Mouse (Mus musculus) myocyte (in vitro differentiated cells): ENCODE measurements around the gene Ndufa7.

Source experiments
- CEBPB ChIP-seq: IDR thresholded peaks from 2 replicates; pipeline ENCODE4 v1.6.1; 2011; ENCODE audit warnings: mild to moderate bottlenecking, moderate library complexity; ENCODE audit not compliant: poor library complexity, insufficient read depth, severe bottlenecking
- E2F4 ChIP-seq: IDR thresholded peaks from one replicate; pipeline ENCODE4 v1.6.1; 2011; ENCODE audit warnings: mild to moderate bottlenecking, control low read depth, moderate library complexity; ENCODE audit not compliant: insufficient read depth
- MAX ChIP-seq: IDR thresholded peaks from one replicate; pipeline ENCODE4 v1.6.1; 2011; ENCODE audit warnings: low read depth, mild to moderate bottlenecking, control low read depth
- POLR2A ChIP-seq: IDR thresholded peaks from one replicate; pipeline ENCODE4 v1.6.1; 2011; ENCODE audit warnings: low read depth, mild to moderate bottlenecking, control low read depth, moderate library complexity; ENCODE audit not compliant: insufficient read length
- TCF12 ChIP-seq: IDR thresholded peaks from one replicate; pipeline ENCODE4 v1.6.1; 2011; ENCODE audit warnings: mild to moderate bottlenecking, control low read depth; ENCODE audit not compliant: poor library complexity, insufficient read depth, severe bottlenecking
- USF1 ChIP-seq: IDR thresholded peaks from one replicate; pipeline ENCODE4 v1.6.1; 2011; ENCODE audit warnings: low read depth, mild to moderate bottlenecking, control low read depth, moderate library complexity

GRCm38 (mm10) chr17:33812990-33813389, 11.4 kb upstream of the Ndufa7 start:
- TF ChIP-seq POLR2A (no peak), MAX (no peak), CEBPB (no peak), E2F4 (no peak), USF1 (no peak), TCF12 (no peak)
